Mouse (Mus musculus) small intestine, adult 2 months (tissue): Measurements from ENCODE around the gene Eif5a2.

Experiments
- CTCF ChIP-seq: fragments of 200-500 bp; IDR thresholded peaks from 2 replicates; pipeline ENCODE4 v1.5.1; 2012; ENCODE audit warnings: low read depth, mild to moderate bottlenecking, control low read depth, inconsistent platforms, low read length, moderate library complexity, mixed read lengths; ENCODE audit not compliant: insufficient replicate concordance, insufficient read length; ENCODE audit errors: extremely low read depth
- POLR2A ChIP-seq: fragments of 200-500 bp; IDR thresholded peaks from 2 replicates; pipeline ENCODE4 v1.6.1; 2012; ENCODE audit warnings: low read depth, mild to moderate bottlenecking, control low read depth, inconsistent platforms, low read length, moderate library complexity

- TF ChIP-seq POLR2A (no peak), CTCF (no peak)
These were observed 66.0 kb downstream of the Eif5a2 start for GRCm38 (mm10) chr3:28847115-28847514.
